Mouse (Mus musculus) midbrain, embryonic 11.5 days (tissue): ENCODE results near the gene Tnfsfm13. TPM values are rescaled to one million over a fixed set of nuclear protein-coding genes. Genes with fewer than 3 reads are reported as not detected.

Experiments
- ATAC-seq: fragments of 200-750 bp; cut with Nextera tagmentation; 2 replicates; pipeline ENCODE4 v1.8.0; 2017; ENCODE audit warnings: moderate TSS enrichment, moderate library complexity; ENCODE audit not compliant: low FRiP score
- DNase-seq: peaks from one replicate; pipeline ENCODE4 v3.0.0; 2015; ENCODE audit warnings: low spot score; ENCODE audit errors: missing footprints
- H3K27ac ChIP-seq: fragments of 300-500 bp; sonication (generic); 2 replicates; pipeline ENCODE4 v1.5.1; 2014; ENCODE audit warnings: low read depth, low read length
- H3K27me3 ChIP-seq: fragments of 300-500 bp; sonication (generic); 2 replicates; pipeline ENCODE4 v1.6.1; 2014; ENCODE audit warnings: mild to moderate bottlenecking, low read length, moderate library complexity, mixed read lengths; ENCODE audit not compliant: control insufficient read depth, insufficient read depth
- H3K36me3 ChIP-seq: fragments of 300-500 bp; sonication (generic); 2 replicates; pipeline ENCODE4 v1.6.1; 2014; ENCODE audit warnings: mild to moderate bottlenecking, low read length, moderate library complexity, mixed read lengths; ENCODE audit not compliant: control insufficient read depth, insufficient read depth
- H3K4me1 ChIP-seq: fragments of 300-500 bp; sonication (generic); 2 replicates; pipeline ENCODE4 v1.6.1; 2014; ENCODE audit warnings: low read length; ENCODE audit not compliant: control insufficient read depth, insufficient read depth
- H3K4me2 ChIP-seq: fragments of 300-500 bp; sonication (generic); 2 replicates; pipeline ENCODE4 v1.6.1; 2014; ENCODE audit warnings: mild to moderate bottlenecking, moderate library complexity
- H3K4me3 ChIP-seq: fragments of 300-500 bp; sonication (generic); 2 replicates; pipeline ENCODE4 v1.5.1; 2014; ENCODE audit warnings: low read depth, low read length
- H3K9ac ChIP-seq: fragments of 300-500 bp; sonication (generic); 2 replicates; pipeline ENCODE4 v1.6.1; 2014; ENCODE audit warnings: low read length
- H3K9me3 ChIP-seq: fragments of 300-500 bp; sonication (generic); 2 replicates; pipeline ENCODE4 v1.6.1; 2016; ENCODE audit warnings: low read length; ENCODE audit not compliant: control insufficient read depth
- WGBS: fragments of 180-500 bp; shearing (Covaris S2); extraction: QIAGEN DNeasy Blood & Tissue Kit; methylation state at CpG from one replicate; pipeline ENCODE4 v1.1.7; 2014; 5-methylcytosine and 5-hydroxymethylcytosine counted together
- polyA plus RNA-seq: library from polyadenylated mRNA; unstranded; fragments of >200 nt; fragmentation: Nextera tagmentation; extraction: Ambion mirVana; gene quantifications from 2 replicates; pipeline ENCODE4 v1.2.1, GENCODE M21; 2014

Gene Tnfsfm13
- polyA plus RNA-seq, 1 experiment from 2014 or later, result 0.78 TPM

GRCm38 (mm10) chr11:69672211-69672706 is 23.6 kb downstream of the Tnfsfm13 start, which contains the start of gene Eif4a1:
Gene Eif4a1, minus strand, starts transcription at chr11:69672423.
- Histone ChIP-seq H3K27me3 (no peaks in the 10 kb centered on the region), H3K4me1 (peaks cover 21% of the 10 kb centered on the region), H3K4me3 (peak within 1 kb of the TSS; percentile 100), H3K27ac (peak within 1 kb of the TSS; percentile 91), H3K9me3 (no peaks in the 10 kb centered on the region), H3K4me2 (peak within 1 kb of the TSS; percentile 94), H3K9ac (peak within 1 kb of the TSS; percentile 100), H3K36me3 (peaks cover 37% of the 10 kb centered on the region)
- ATAC-seq, result peak; percentile 98
- WGBS, result under 1% methylated on average over 36 of the region's 36 CpGs
- peak; percentile 99 for DNase-seq

DNA sequence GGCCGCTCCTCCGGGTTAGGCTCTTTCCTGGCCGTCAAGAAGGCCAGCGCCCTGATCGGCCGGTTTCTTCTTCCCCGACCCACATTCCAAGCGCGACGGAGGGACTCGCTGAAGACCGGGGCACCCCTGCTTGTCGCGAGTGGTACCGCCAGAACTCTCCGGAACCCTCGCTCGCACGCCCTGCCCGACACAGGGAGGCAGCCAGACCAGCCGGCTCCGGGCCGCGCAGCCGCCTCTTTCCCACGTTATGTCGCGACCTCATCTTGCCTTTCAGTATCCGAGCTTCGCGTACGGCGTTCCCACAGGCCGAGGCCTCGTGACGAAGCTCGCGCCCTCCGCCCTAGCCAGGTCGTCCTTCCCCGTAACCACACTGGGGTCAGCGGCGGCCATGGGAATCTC is 24.2 kb downstream of the Tnfsfm13 start:
- peak overlapping the region; percentile 100 for H3K4me3 ChIP-seq
- WGBS, result under 1% methylated on average over 43 of the region's 43 CpGs
- peaks cover 21% of the 10 kb centered on the region for H3K4me1 ChIP-seq
- peak overlapping the region; percentile 91 for H3K27ac ChIP-seq
- peaks cover 34% of the 10 kb centered on the region for H3K36me3 ChIP-seq
- ATAC-seq (peak; percentile 36), DNase-seq (no peak)
- peak overlapping the region; percentile 100 for H3K9ac ChIP-seq
- H3K27me3 ChIP-seq, result no peaks in the 10 kb centered on the region
- no peaks in the 10 kb centered on the region for H3K9me3 ChIP-seq
- H3K4me2 ChIP-seq, result peak overlapping the region; percentile 94

DNA sequence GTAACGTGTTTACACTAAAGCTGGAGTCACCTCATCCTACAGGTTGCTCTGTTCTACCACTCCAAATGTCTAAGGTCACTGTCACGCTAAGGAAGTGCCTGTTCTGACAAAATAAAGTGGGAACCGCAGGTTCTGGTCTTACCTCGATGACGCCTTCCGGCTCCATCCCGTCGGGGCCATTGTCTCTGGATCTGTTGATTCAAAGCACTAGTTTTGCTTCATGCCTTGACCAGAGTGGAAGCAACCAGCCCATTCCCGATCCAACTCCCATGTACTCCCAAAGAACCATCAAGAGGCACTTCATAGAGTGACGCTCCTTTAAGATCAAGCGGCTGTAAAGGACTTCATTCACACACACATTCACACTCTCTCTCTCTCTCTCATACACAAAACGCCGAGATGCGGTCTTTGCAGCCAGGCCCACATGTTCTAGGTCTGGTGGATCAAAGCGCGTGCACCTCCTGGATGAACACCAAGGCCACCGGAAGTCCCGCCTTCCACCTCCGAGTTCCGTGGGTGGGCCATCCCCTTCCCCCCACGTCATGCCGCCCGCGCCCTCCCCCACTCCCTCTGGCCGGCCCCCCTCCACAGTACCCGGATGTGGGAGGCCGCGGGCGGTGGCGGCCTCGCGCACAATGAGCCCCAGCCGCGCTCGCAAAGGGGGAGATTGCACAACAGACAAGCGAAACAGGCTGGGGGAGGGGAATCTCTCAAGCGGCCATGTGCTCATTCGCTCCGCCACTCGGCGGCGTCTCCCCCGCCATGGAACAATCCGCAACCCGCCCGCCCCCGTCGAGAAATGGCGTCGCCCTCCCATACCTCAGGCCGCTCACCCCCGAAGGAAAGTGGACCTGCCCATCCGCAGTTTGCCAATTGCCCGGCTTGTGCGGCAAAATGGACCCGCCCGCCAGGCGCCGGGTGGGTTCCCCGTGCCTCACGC is 24.8 kb downstream of the Tnfsfm13 start:
- H3K4me2 ChIP-seq, result peak overlapping the region; percentile 94
- peaks cover 30% of the 10 kb centered on the region for H3K36me3 ChIP-seq
- peak overlapping the region; percentile 100 for H3K9ac ChIP-seq
- H3K27ac ChIP-seq, result peak overlapping the region; percentile 91
- peaks cover 21% of the 10 kb centered on the region for H3K4me1 ChIP-seq
- 2% methylated on average over 53 of the region's 61 CpGs for WGBS
- no peaks in the 10 kb centered on the region for H3K9me3 ChIP-seq
- ATAC-seq (peak; percentile 66), DNase-seq (peak; percentile 99)
- peak overlapping the region; percentile 100 for H3K4me3 ChIP-seq
- H3K27me3 ChIP-seq, result no peaks in the 10 kb centered on the region

DNA sequence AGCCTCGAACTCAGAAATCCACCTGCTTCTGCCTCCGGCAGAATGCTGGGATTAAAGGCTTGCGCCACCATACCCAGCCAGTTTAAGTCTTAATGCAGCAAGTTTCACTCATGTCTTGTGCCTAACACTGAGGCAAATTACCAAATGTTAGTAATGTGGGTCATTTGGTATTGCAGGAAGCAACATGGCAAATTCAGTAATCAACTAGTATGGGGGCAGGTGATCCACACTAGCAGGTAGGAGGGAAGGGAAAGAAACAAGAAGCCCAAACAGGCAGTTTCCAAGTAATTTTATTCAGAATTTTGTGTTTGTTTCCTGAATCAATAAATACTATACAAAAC is 29.3 kb downstream of the Tnfsfm13 start:
- Histone ChIP-seq H3K36me3 (peaks cover 46% of the 10 kb centered on the region), H3K4me2 (no peak overlapping the region), H3K9me3 (no peaks in the 10 kb centered on the region), H3K27me3 (no peaks in the 10 kb centered on the region), H3K27ac (no peak overlapping the region), H3K4me1 (peaks cover 20% of the 10 kb centered on the region), H3K9ac (no peak overlapping the region), H3K4me3 (no peak overlapping the region)
- DNase-seq (peak; percentile 79), ATAC-seq (no peak)
- 81% methylated on average over 3 of the region's 3 CpGs for WGBS

- H3K4me2 ChIP-seq, result no peak within 1 kb of the TSS
- no peak within 1 kb of the TSS; the same call in 1 of the 2 replicates for H3K27ac ChIP-seq
- H3K9me3 ChIP-seq, result no peaks in the 10 kb centered on the region
- no peak within 1 kb of the TSS for H3K4me3 ChIP-seq
- peaks cover 46% of the 10 kb centered on the region for H3K36me3 ChIP-seq
- WGBS, result 35% methylated on average over 7 of the region's 7 CpGs
- peaks cover 25% of the 10 kb centered on the region for H3K4me1 ChIP-seq
- DNase-seq, result peak; percentile 90
- ATAC-seq, result no peak
- H3K9ac ChIP-seq, result no peak within 1 kb of the TSS
- no peaks in the 10 kb centered on the region for H3K27me3 ChIP-seq
Measured at GRCm38 (mm10) chr11:69665961-69666664, 29.8 kb downstream of the Tnfsfm13 start, which contains the start of gene Cd68. Gene Cd68, minus strand, starts transcription at chr11:69666153.

- H3K27ac ChIP-seq, result no peak overlapping the region; the same call in 1 of the 2 replicates
- H3K4me3 ChIP-seq, result no peak overlapping the region
- H3K9me3 ChIP-seq, result no peaks in the 10 kb centered on the region
- no peak overlapping the region for H3K9ac ChIP-seq
- ATAC-seq (no peak), DNase-seq (peak; percentile 83)
- WGBS, result 81% methylated on average over 9 of the region's 9 CpGs
- no peak overlapping the region for H3K4me2 ChIP-seq
- H3K36me3 ChIP-seq, result peaks cover 42% of the 10 kb centered on the region
- peaks cover 23% of the 10 kb centered on the region for H3K4me1 ChIP-seq
- H3K27me3 ChIP-seq, result no peaks in the 10 kb centered on the region
Measured at GRCm38 (mm10) chr11:69665457-69665960, 30.4 kb downstream of the Tnfsfm13 start.

DNA sequence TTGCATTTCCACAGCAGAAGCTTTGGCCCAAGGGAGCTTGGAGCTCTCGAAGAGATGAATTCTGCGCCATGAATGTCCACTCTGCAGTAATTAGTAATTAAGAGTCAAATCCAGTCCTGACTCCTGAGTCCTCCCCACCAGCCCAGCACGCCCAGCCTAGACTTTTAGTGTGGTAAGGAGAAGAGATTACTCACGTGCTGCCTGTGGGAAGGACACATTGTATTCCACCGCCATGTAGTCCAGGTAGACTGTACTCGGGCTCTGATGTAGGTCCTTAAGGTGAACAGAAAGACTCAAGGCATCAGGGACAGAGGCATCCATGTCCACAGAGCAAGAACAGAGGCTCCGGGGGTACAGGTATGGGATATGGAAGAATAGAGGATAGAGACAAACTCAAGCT is 31.1 kb downstream of the Tnfsfm13 start:
- 92% methylated on average over 7 of the region's 7 CpGs for WGBS
- H3K4me2 ChIP-seq, result no peak overlapping the region
- no peak overlapping the region for H3K27ac ChIP-seq

GRCm38 (mm10) chr11:69663795-69664194 is 32.1 kb downstream of the Tnfsfm13 start:
- no peak overlapping the region for H3K9ac ChIP-seq
- H3K9me3 ChIP-seq, result no peaks in the 10 kb centered on the region
- no peak overlapping the region for H3K27ac ChIP-seq
- ATAC-seq, result no peak
- H3K4me1 ChIP-seq, result peaks cover 9% of the 10 kb centered on the region
- H3K4me3 ChIP-seq, result no peak overlapping the region
- H3K36me3 ChIP-seq, result peaks cover 34% of the 10 kb centered on the region
- 87% methylated on average over 6 of the region's 6 CpGs for WGBS
- H3K27me3 ChIP-seq, result no peaks in the 10 kb centered on the region
- no peak for DNase-seq
- no peak overlapping the region for H3K4me2 ChIP-seq

More for the DNA sequence above, 31.1 kb downstream of the Tnfsfm13 start:
- Histone ChIP-seq H3K4me3 (no peak overlapping the region), H3K9ac (no peak overlapping the region), H3K27me3 (no peaks in the 10 kb centered on the region), H3K36me3 (peaks cover 41% of the 10 kb centered on the region), H3K9me3 (no peaks in the 10 kb centered on the region), H3K4me1 (peaks cover 16% of the 10 kb centered on the region)
- DNase-seq, result no peak
- ATAC-seq, result no peak
